ENCODE assay signal across 8 mouse cellular contexts in the genomic region with DNA sequence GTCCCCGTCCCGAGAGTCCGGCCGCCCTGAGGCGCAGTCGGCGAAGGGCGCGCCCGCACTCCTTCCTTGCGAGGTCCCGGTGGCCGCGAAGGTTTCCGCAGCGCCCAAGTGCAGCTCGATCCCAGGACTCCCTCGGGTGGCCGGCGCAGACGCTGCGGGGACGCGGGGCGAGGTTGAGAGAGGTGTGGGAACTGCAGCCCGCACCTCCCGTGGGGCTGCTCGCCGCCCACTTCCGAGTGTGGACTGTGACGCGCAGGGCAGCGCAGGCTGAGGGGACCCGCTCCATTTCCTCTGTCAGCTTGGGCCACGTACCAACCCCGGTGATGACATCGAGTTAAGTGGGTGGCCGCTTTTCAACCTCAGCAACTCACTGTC. TPM values are rescaled to one million over a fixed set of nuclear protein-coding genes. Genes with fewer than 3 reads are reported as not detected.
DNase-seq lines count a peak whose midpoint lies in the region; ATAC-seq and TF ChIP-seq lines count a peak whose summit lies in the region.

No protein-coding gene starts in this region.

- no peaks in the 10 kb centered on the region; the same call in 1 of the 2 replicates for H3K4me1 ChIP-seq in bone marrow, adult 2 months (ENCODE audit: control insufficient read depth, insufficient read depth, low read length)
- peaks cover 17% of the 10 kb centered on the region for H3K4me1 ChIP-seq in hindbrain, embryonic 13.5 days (replicated peaks)

- H3K9me3 ChIP-seq in hindbrain, embryonic 13.5 days, result no peaks in the 10 kb centered on the region

- no peak for TF ChIP-seq CTCF in bone marrow, adult 2 months (IDR thresholded peaks at IDR 0.05; ENCODE audit: control insufficient read depth, insufficient read depth, low read length)

- TF ChIP-seq POLR2A in bone marrow, adult 2 months (IDR thresholded peaks at IDR 0.05; ENCODE audit: borderline replicate concordance, control insufficient read depth, low read depth, low read length), result peak; percentile 64; the same call in 1 of the 2 replicates

- under 1% methylated on average over 38 of the region's 38 CpGs for WGBS in bone marrow, adult 2 months
- WGBS in hindbrain, embryonic 13.5 days, result 0% methylated on average over 38 of the region's 38 CpGs

- peak; percentile 24 to 42 for DNase-seq in left cerebral cortex, adult 18-20 months (ENCODE audit: low spot score in 2 of 2)
- no peak for DNase-seq in left cerebral cortex, adult 11 months (ENCODE audit: low spot score)
- DNase-seq in frontal cortex, postnatal 36 days (ENCODE audit: low spot score in 2 of 2), result peak; percentile 23 to 28
- peak; percentile 20 to 48 for DNase-seq in left cerebral cortex, postnatal 25 days (ENCODE audit: low spot score in 2 of 2)
- peak; percentile 66 for DNase-seq in splenic B cell, adult 2 months (ENCODE audit: low read depth, low spot score)

- ATAC-seq in hindbrain, embryonic 13.5 days (ENCODE audit: low FRiP score), result peak; percentile 34
- peak; percentile 47 for ATAC-seq in megakaryocyte progenitor cell, adult 5-6 weeks (replicated peaks; ENCODE audit: poor library complexity)

- peak overlapping the region; percentile 82 for H3K9ac ChIP-seq in hindbrain, embryonic 13.5 days

- H3K4me2 ChIP-seq in hindbrain, embryonic 13.5 days, result peak overlapping the region; percentile 96

- H3K27ac ChIP-seq in bone marrow, adult 2 months (ENCODE audit: control insufficient read depth, insufficient read depth, low read depth, low read length, poor library complexity), result peak overlapping the region; percentile 69
- peak overlapping the region; percentile 74 for H3K27ac ChIP-seq in hindbrain, embryonic 13.5 days

- peaks cover 48% of the 10 kb centered on the region for H3K27me3 ChIP-seq in hindbrain, embryonic 13.5 days
- no peaks in the 10 kb centered on the region for H3K27me3 ChIP-seq in splenic B cell, adult 2 months (ENCODE audit: control insufficient read depth, insufficient read depth, low read length, poor library complexity, severe bottlenecking)

- peak overlapping the region; percentile 61 for H3K4me3 ChIP-seq in bone marrow, adult 2 months (replicated peaks; ENCODE audit: control insufficient read depth, low read depth, low read length)
- H3K4me3 ChIP-seq in hindbrain, embryonic 13.5 days, result peak overlapping the region; percentile 64

- intact Hi-C loops in left cerebral cortex, postnatal 25 days (cut with DNase I), result loop anchor here (10.0 kb wide), 1 partner anchor 790 kb away; no protein-coding TSS in a partner anchor

- H3K36me3 ChIP-seq in hindbrain, embryonic 13.5 days, result no peaks in the 10 kb centered on the region
- H3K36me3 ChIP-seq in splenic B cell, adult 2 months (ENCODE audit: control insufficient read depth, insufficient read depth, low read length, poor library complexity, severe bottlenecking), result no peaks in the 10 kb centered on the region

RNA-seq across cellular contexts. Expression of gene Disc1, which starts 0.4 kb away (rescaled TPM):
- 1 to 10 TPM; 1.6 to 1.9 TPM for total RNA-seq in left cerebral cortex, adult 18-20 months (2021)
- 1.2 and 1.5 TPM in 2 replicates for polyA plus RNA-seq in bone marrow, adult 2 months (2011; ENCODE audit: insufficient read depth, insufficient read length, low replicate concordance, missing spikeins)
- polyA plus RNA-seq in hindbrain, embryonic 13.5 days (2015; fragmentation: Nextera tagmentation; extraction: Ambion mirVana), result 1.3 and 2.1 TPM in 2 replicates
- total RNA-seq in left cerebral cortex, postnatal 25 days (2021), result 1 to 10 TPM; 2.5 to 3.1 TPM
- 1.0 and 1.2 TPM in 2 replicates for total RNA-seq in megakaryocyte progenitor cell, adult 5-6 weeks (2015)
- 1.1 and 1.4 TPM in 2 replicates for total RNA-seq in megakaryocyte progenitor cell, adult 5-6 weeks (2017)

RNA-seq across cellular contexts. Expression of gene Tsnax, which starts 41.6 kb away (rescaled TPM):
- 100 to 1,000 TPM; 181 to 182 TPM for total RNA-seq in left cerebral cortex, adult 18-20 months (2021)
- polyA plus RNA-seq in bone marrow, adult 2 months (2011; ENCODE audit: insufficient read depth, insufficient read length, low replicate concordance, missing spikeins), result 12.3 and 13.9 TPM in 2 replicates
- 176 and 184 TPM in 2 replicates for polyA plus RNA-seq in hindbrain, embryonic 13.5 days (2015; fragmentation: Nextera tagmentation; extraction: Ambion mirVana)
- total RNA-seq in left cerebral cortex, postnatal 25 days (2021), result 100 to 1,000 TPM; 167 to 171 TPM
- 52.7 and 57.6 TPM in 2 replicates for total RNA-seq in megakaryocyte progenitor cell, adult 5-6 weeks (2015)
- total RNA-seq in megakaryocyte progenitor cell, adult 5-6 weeks (2017), result 71.7 and 88.4 TPM in 2 replicates
